In genomic region chr9:57590726-57591125, GRCm38 (mm10) we compare ENCODE assay signal across 9 mouse cellular contexts. TPM values are rescaled to one million over a fixed set of nuclear protein-coding genes. Genes with fewer than 3 reads are reported as not detected.
DNase-seq lines count a peak whose midpoint lies in the region; ATAC-seq lines count a peak whose summit lies in the region.
"Had no signal": no experiment of that assay in that cellular context is flagged by ENCODE, and none has a peak within 500 bp of the region (broad histone marks: within the 10 kb centered on the region; RNA-seq: fewer than 3 reads in every experiment).

No protein-coding gene starts in this region.

- H3K4me2 ChIP-seq in lung, embryonic 15.5 days = peak overlapping the region; percentile 91; the same call in 1 of the 2 replicates
- H3K4me2 ChIP-seq in embryonic facial prominence, embryonic 13.5 days = peak overlapping the region; percentile 87; the same call in 1 of the 2 replicates
- peak overlapping the region; percentile 92; the same call in 1 of the 2 replicates for H3K4me2 ChIP-seq in neural tube, embryonic 13.5 days

- intact Hi-C loops in heart, postnatal 10 days (cut with DNase I) = no loop called here

- DNase-seq in heart, embryonic 10.5 days (ENCODE audit: low spot score) = no peak
- no peak for DNase-seq in heart, postnatal 10 days
- no peak for DNase-seq in lung, adult 18-20 months
- no peak for DNase-seq in thymus, postnatal 36 days
- DNase-seq in adrenal gland, adult (ENCODE audit: inconsistent age in 2 of 2, low spot score in 1 of 2) = no peak

- no peaks in the 10 kb centered on the region for H3K9me3 ChIP-seq in heart, embryonic 10.5 days
- H3K9me3 ChIP-seq in lung, embryonic 15.5 days = no peaks in the 10 kb centered on the region
- no peaks in the 10 kb centered on the region for H3K9me3 ChIP-seq in embryonic facial prominence, embryonic 13.5 days
- no peaks in the 10 kb centered on the region for H3K9me3 ChIP-seq in neural tube, embryonic 13.5 days

- ATAC-seq in lung, embryonic 15.5 days (ENCODE audit: borderline replicate concordance, extremely low read depth, low FRiP score, low TSS enrichment) = no peak
- no peak for ATAC-seq in embryonic facial prominence, embryonic 13.5 days (ENCODE audit: insufficient number of reproducible peaks, insufficient read depth, low FRiP score, low TSS enrichment, low read depth)
- no peak for ATAC-seq in neural tube, embryonic 13.5 days (ENCODE audit: low read depth)

- 28% methylated on average over 5 of the region's 5 CpGs for WGBS in heart, embryonic 10.5 days
- 40% methylated on average over 5 of the region's 5 CpGs for WGBS in lung, embryonic 15.5 days
- WGBS in embryonic facial prominence, embryonic 13.5 days = 29% methylated on average over 5 of the region's 5 CpGs
- WGBS in neural tube, embryonic 13.5 days = 42% methylated on average over 5 of the region's 5 CpGs

- H3K27ac ChIP-seq in heart, embryonic 10.5 days = no peak overlapping the region
- no peak overlapping the region for H3K27ac ChIP-seq in lung, embryonic 15.5 days
- no peak overlapping the region for H3K27ac ChIP-seq in embryonic facial prominence, embryonic 13.5 days
- no peak overlapping the region for H3K27ac ChIP-seq in neural tube, embryonic 13.5 days (replicated peaks)

- peaks cover 4% of the 10 kb centered on the region; the same call in 1 of the 2 replicates for H3K27me3 ChIP-seq in heart, embryonic 10.5 days (ENCODE audit: insufficient read depth, poor library complexity, severe bottlenecking)
- no peaks in the 10 kb centered on the region for H3K27me3 ChIP-seq in lung, embryonic 15.5 days
- no peaks in the 10 kb centered on the region for H3K27me3 ChIP-seq in embryonic facial prominence, embryonic 13.5 days
- H3K27me3 ChIP-seq in neural tube, embryonic 13.5 days = no peaks in the 10 kb centered on the region

- peak overlapping the region; percentile 72; the same call in 1 of the 2 replicates for H3K4me3 ChIP-seq in heart, embryonic 10.5 days
- no peak overlapping the region for H3K4me3 ChIP-seq in lung, embryonic 15.5 days
- no peak overlapping the region; the same call in 1 of the 2 replicates for H3K4me3 ChIP-seq in embryonic facial prominence, embryonic 13.5 days
- peak overlapping the region; percentile 70; the same call in 1 of the 2 replicates for H3K4me3 ChIP-seq in neural tube, embryonic 13.5 days

- peaks cover 63% of the 10 kb centered on the region for H3K36me3 ChIP-seq in heart, embryonic 10.5 days
- H3K36me3 ChIP-seq in lung, embryonic 15.5 days = peaks cover 31% of the 10 kb centered on the region
- H3K36me3 ChIP-seq in embryonic facial prominence, embryonic 13.5 days = peaks cover 53% of the 10 kb centered on the region
- H3K36me3 ChIP-seq in neural tube, embryonic 13.5 days = peaks cover 61% of the 10 kb centered on the region

- no peak overlapping the region for H3K9ac ChIP-seq in lung, embryonic 15.5 days
- 0 out of 2 replicates have a peak overlapping the region, but pooled peaks have one; percentile 0 for H3K9ac ChIP-seq in embryonic facial prominence, embryonic 13.5 days
- H3K9ac ChIP-seq in neural tube, embryonic 13.5 days = 0 out of 2 replicates have a peak overlapping the region, but pooled peaks have one; percentile 82

- H3K4me1 ChIP-seq in heart, embryonic 10.5 days = peaks cover 60% of the 10 kb centered on the region
- peaks cover 14% of the 10 kb centered on the region for H3K4me1 ChIP-seq in lung, embryonic 15.5 days
- H3K4me1 ChIP-seq in embryonic facial prominence, embryonic 13.5 days = peaks cover 16% of the 10 kb centered on the region
- peaks cover 23% of the 10 kb centered on the region for H3K4me1 ChIP-seq in neural tube, embryonic 13.5 days (replicated peaks)

RNA-seq across cellular contexts. Expression of gene Ulk3, which starts 1.5 kb away (rescaled TPM):
- 17.4 and 21.8 TPM in 2 replicates for polyA plus RNA-seq in heart, embryonic 10.5 days (2016; fragmentation: Nextera tagmentation; extraction: Ambion mirVana)
- 10 to 100 TPM in 1 of 2 experiments, 1 to 10 TPM in 1; 8.3 to 10.1 TPM for total RNA-seq in heart, postnatal 10 days (2021)
- polyA plus RNA-seq in lung, embryonic 15.5 days (2015; fragmentation: Nextera tagmentation; extraction: Ambion mirVana) = 11.6 and 16.0 TPM in 2 replicates
- polyA plus RNA-seq in embryonic facial prominence, embryonic 13.5 days (2015; fragmentation: Nextera tagmentation; extraction: Ambion mirVana) = 20.3 and 26.9 TPM in 2 replicates
- 25.9 and 26.5 TPM in 2 replicates for polyA plus RNA-seq in neural tube, embryonic 13.5 days (2015; fragmentation: Nextera tagmentation; extraction: Ambion mirVana)

RNA-seq across cellular contexts. Expression of gene Cplx3, which starts 15.4 kb away (rescaled TPM):
- 0.15 TPM in 1 of 2 replicates, not detected in the other for polyA plus RNA-seq in heart, embryonic 10.5 days (2016; fragmentation: Nextera tagmentation; extraction: Ambion mirVana)
- not detected for total RNA-seq in heart, postnatal 10 days (2021)
- not detected in 2 replicates for polyA plus RNA-seq in lung, embryonic 15.5 days (2015; fragmentation: Nextera tagmentation; extraction: Ambion mirVana)
- polyA plus RNA-seq in embryonic facial prominence, embryonic 13.5 days (2015; fragmentation: Nextera tagmentation; extraction: Ambion mirVana) = not detected in 2 replicates
- not detected in 2 replicates for polyA plus RNA-seq in neural tube, embryonic 13.5 days (2015; fragmentation: Nextera tagmentation; extraction: Ambion mirVana)

RNA-seq across cellular contexts. Expression of gene Lman1l, which starts 29.8 kb away (rescaled TPM):
- not detected in 2 replicates for polyA plus RNA-seq in heart, embryonic 10.5 days (2016; fragmentation: Nextera tagmentation; extraction: Ambion mirVana)
- total RNA-seq in heart, postnatal 10 days (2021) = not detected
- polyA plus RNA-seq in lung, embryonic 15.5 days (2015; fragmentation: Nextera tagmentation; extraction: Ambion mirVana) = not detected in 2 replicates
- not detected in 2 replicates for polyA plus RNA-seq in embryonic facial prominence, embryonic 13.5 days (2015; fragmentation: Nextera tagmentation; extraction: Ambion mirVana)
- polyA plus RNA-seq in neural tube, embryonic 13.5 days (2015; fragmentation: Nextera tagmentation; extraction: Ambion mirVana) = not detected in 2 replicates
- total RNA-seq: left cerebral cortex, postnatal 10 days had no signal

RNA-seq across cellular contexts. Expression of gene Scamp2, which starts 30.0 kb away (rescaled TPM):
- 53.5 and 53.9 TPM in 2 replicates for polyA plus RNA-seq in heart, embryonic 10.5 days (2016; fragmentation: Nextera tagmentation; extraction: Ambion mirVana)
- total RNA-seq in heart, postnatal 10 days (2021) = 10 to 100 TPM; 34.3 to 35.4 TPM
- polyA plus RNA-seq in lung, embryonic 15.5 days (2015; fragmentation: Nextera tagmentation; extraction: Ambion mirVana) = 60.9 and 61.2 TPM in 2 replicates
- 54.2 and 61.7 TPM in 2 replicates for polyA plus RNA-seq in embryonic facial prominence, embryonic 13.5 days (2015; fragmentation: Nextera tagmentation; extraction: Ambion mirVana)
- 48.0 and 53.7 TPM in 2 replicates for polyA plus RNA-seq in neural tube, embryonic 13.5 days (2015; fragmentation: Nextera tagmentation; extraction: Ambion mirVana)

RNA-seq across cellular contexts. Expression of gene Mpi, which starts 38.2 kb away (rescaled TPM):
- polyA plus RNA-seq in heart, embryonic 10.5 days (2016; fragmentation: Nextera tagmentation; extraction: Ambion mirVana) = 80.6 and 102 TPM in 2 replicates
- 100 to 1,000 TPM; 129 to 131 TPM for total RNA-seq in heart, postnatal 10 days (2021)
- 39.8 and 46.3 TPM in 2 replicates for polyA plus RNA-seq in lung, embryonic 15.5 days (2015; fragmentation: Nextera tagmentation; extraction: Ambion mirVana)
- 47.1 and 48.8 TPM in 2 replicates for polyA plus RNA-seq in embryonic facial prominence, embryonic 13.5 days (2015; fragmentation: Nextera tagmentation; extraction: Ambion mirVana)
- polyA plus RNA-seq in neural tube, embryonic 13.5 days (2015; fragmentation: Nextera tagmentation; extraction: Ambion mirVana) = 70.8 and 73.1 TPM in 2 replicates

Comparison
In these comparisons a context has a peak if more than half of its experiments do, and no peak if none do; other contexts are left out.
1. H3K4me3 ChIP-seq: peak in heart, embryonic 10.5 days (single experiment) and neural tube, embryonic 13.5 days (single experiment); none in lung, embryonic 15.5 days (single experiment) and embryonic facial prominence, embryonic 13.5 days (single experiment).
2. Peak in every context shown above with its lines, with median percentiles within 50 percentile points of each other: H3K4me2 ChIP-seq.